Mouse (Mus musculus): Measurements from ENCODE around the gene Krt25.

The Krt25 gene
- long read RNA-seq, experiment 1 = 0 reads
- long read RNA-seq, experiment 2 = 0 reads

DNA sequence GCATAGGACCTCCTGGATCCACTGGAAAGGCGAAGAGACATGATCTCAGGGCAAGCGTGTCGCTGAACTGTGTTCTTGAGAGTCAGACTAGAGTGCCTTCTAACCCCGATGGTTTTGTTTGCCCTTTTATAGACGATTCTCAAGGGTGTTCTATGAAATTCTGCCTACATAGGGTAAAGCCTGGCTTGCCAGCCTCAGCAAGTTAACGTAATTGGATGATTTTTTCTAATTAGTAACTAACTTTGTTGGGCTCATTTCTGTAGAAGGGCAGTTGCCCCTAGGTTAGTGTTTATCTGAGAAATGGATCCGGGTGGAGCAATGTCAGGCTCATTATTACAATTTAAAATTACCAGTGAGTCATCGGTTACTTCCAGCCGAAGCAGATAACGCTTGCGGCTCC, at the start of gene Krt25:
Krt25 (minus strand) TSS at position 101 of the 400 bp plus-strand sequence.
- intact Hi-C loops (cut with DNase I) = no loop called here

DNA sequence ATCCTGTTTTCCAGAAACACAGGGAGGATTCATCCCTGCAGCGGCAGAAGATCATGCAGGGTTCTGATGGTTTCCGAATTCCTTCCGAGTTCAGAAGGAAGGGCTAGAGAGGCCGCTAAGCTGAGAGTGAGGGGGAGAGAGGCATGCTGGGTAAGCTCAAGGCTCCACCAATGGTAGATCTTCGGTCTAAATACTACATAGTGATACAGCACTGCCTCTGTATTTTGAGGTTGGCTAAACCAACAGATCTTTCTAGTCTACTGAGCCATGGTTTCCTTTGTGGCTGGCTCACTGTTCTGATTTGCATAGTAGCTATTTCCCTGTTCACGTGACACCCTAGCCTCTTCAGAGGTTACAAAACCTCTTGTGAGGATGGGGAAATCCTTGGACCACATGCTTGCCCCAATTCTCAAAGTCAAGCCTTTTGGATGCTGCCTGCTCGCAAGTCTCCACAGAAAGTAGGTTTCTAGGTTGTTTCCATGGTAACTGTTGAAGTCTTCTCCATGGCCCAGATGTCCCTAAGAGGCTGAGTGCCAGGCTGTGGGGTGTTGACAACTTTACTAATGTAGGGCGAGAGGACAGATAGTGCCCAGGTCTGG, 47.2 kb upstream of the Krt25 start:
- intact Hi-C loops (cut with DNase I) = loop anchor here (5.0 kb wide), 1 partner anchor 58 kb away; no protein-coding TSS in a partner anchor

DNA sequence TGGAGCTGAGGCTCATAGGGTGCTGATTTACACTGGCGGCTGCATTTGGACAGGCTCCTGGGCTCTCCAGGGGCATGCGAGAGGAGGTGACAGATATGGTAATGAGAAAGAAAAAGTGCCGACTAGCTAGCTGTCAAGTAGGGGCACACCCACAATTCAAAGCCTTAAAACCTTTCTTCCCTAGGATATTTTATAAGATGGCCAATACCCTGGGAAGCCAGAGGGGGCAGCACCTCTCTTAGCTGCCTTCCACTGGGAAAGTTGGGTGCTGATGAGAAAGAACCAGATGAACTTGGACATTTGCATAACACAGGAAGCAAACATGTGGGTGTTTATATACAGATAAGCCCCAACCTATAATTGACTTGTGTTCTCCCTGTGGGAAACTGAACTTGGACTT, 46.5 kb upstream of the Krt25 start:
- intact Hi-C loops (cut with DNase I) = loop anchor here (5.0 kb wide), 1 partner anchor 57 kb away; no protein-coding TSS in a partner anchor

DNA sequence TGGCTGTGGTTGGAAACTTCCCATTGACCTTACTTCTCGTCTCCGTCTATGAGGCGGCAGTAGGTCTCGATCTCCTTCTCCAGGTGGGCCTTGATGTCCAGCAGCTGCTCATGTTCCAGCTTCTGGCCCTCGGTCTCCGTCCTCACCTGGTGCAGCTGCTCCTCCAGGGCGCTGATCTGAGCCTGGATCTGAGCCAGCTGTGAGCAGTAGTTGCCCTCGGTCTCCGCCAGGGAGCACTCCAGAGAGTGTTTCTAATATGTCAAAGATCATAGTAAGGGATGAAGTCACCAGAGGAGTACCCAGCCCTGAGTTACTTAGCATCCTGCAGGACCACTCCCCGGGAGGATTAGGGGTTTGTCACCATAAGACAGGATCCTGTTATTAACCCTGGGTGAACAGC, 44.0 kb upstream of the Krt25 start:
- intact Hi-C loops (cut with DNase I) = loop anchor here (5.0 kb wide), 1 partner anchor 54 kb away; no protein-coding TSS in a partner anchor

DNA sequence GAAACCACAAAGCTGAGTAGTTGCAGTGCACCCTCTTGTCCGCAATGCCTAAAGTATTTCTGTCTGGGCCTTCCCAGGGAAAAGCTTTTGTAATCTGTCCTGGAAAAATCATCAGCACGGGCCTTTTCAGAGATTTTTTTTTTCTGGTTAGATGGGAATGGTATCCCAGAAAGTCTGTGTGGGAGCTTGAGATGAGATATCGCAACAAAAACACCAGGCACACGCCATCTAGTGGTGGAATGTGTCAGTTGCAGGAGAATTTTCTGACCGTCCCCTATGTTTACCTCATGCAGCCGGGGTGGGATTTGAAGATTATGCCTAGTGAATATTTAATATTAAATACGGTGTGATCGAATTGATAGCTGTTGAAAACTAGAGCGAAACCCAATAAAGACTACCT, 41.7 kb upstream of the Krt25 start:
- intact Hi-C loops (cut with DNase I) = no loop called here

DNA sequence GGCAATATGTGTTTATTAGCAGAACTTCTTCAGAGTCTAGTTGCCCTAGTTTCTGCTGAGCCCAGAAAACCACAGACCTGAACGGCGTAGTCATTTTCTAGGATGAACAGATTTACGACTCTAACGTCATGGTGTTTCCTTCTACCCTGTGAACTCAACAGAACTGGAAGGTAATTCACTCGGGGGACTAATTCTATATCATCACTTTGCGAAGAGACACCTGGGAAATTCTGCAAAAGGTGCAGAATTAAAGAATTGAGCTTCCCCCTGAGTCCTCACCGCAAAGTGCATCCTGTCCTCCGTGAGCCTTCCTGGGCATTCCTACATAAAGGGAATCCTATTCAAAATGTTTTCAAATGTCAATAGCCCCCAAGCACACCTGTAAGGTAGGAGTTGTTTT, 38.7 kb upstream of the Krt25 start:
- intact Hi-C loops (cut with DNase I) = no loop called here

DNA sequence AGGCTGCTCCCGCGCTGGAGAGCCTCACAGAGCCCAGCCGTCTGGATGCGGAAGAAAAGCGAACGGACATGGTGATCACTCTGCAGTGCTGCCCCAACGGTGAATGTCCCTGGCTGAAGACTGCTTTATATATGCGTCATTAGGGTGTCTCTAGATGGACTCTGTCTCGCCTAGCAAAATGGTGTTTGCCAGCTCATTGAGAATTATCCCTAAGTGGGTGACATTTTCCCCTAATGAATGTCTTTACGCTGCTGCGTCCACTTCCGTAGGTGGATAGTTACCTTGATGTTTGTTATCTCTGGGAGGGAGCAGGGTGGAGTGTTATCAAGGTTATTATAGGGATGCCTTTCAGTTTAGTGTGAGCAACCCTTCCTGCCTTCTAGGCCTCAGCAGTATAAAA, 28.3 kb upstream of the Krt25 start, which contains the start of gene Krt27:
Krt27 (minus strand) TSS at position 101 of the 400 bp plus-strand sequence.
- intact Hi-C loops (cut with DNase I) = no loop called here

DNA sequence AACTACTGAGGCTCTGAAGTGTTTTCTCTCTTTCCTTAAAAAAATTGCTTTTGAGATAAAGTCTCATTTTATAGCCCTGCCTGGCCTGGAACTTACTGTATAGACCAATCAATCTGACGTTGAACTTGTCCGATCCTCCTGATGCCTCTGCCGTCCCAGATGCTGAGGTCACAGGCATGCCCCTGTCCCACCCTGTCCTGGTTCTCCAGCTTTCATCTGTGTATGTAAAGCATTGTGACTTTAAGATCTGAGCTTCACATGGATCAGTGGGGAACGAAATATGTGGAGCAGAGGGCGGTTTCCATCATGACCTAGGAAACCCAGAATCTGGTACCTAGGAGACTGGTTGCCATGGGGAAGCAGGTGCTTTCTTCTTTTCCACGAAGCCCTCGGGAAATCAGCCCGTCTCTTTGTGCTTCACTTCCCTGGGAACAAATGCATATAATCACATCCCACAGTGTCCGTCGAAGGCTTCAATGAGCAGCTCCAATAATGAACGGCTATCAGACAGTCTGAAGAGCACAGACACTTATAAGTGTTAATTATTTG, 16.6 kb upstream of the Krt25 start:
- intact Hi-C loops (cut with DNase I) = no loop called here

DNA sequence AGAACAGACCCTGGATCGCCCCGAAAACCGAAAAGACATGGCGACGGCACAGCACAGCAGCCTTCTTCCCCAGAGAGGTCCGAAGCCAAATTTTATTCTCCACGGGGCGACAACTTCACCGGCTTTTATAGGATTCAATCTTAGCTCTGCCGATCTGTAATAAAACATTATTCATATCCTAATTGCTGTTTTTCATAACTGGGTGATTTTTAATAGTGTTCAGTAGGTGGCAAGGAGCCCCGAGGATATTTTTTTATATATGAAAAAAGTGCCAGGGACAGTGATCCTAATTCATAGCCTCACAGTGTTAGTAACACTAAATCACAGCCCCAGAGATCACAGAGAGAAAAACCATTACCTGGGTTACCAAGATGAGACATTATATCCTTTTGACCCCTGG, 15.1 kb upstream of the Krt25 start, which contains the start of gene Krt26:
Krt26 (minus strand) TSS at position 101 of the 400 bp plus-strand sequence.
- intact Hi-C loops (cut with DNase I) = no loop called here

DNA sequence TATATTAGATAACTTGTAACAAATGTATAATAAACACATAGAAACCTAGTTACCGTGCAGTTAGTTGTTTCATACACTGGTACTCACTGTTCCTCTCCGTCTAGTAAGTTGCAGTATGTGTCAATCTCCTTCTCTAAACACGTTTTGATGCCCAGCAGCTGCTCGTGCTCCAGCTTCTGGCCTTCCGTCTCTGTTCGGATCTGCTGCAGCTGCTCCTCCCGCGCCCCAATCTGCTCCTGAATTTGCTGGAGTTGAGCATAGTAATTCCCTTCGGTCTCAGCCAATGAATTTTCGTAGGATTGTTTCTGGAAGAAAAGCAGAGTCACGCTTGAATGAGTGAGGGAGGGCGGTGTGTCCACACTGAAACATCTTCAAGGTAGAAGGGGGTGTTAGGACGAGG, 10.7 kb upstream of the Krt25 start:
- intact Hi-C loops (cut with DNase I) = no loop called here

DNA sequence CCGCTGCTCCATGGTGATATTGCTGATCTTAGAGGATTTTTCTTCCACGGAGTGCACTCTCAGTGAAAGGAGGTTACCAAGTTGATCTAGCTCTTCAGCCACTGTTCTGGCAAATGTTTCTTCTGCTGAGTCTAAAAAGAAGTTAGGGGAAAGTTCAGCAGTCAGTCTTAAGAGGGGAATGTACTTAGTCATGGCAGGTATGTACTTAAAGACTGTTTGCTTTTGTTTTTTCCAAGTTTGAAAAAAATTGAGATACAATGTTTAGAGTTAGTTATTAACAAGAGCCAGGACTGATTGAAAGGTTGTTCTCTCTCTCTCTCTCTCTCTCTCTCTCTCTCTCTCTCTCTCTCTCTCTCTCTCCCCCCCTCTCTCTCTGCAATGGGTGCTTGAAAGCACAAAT, 6.9 kb upstream of the Krt25 start:
- intact Hi-C loops (cut with DNase I) = no loop called here

DNA sequence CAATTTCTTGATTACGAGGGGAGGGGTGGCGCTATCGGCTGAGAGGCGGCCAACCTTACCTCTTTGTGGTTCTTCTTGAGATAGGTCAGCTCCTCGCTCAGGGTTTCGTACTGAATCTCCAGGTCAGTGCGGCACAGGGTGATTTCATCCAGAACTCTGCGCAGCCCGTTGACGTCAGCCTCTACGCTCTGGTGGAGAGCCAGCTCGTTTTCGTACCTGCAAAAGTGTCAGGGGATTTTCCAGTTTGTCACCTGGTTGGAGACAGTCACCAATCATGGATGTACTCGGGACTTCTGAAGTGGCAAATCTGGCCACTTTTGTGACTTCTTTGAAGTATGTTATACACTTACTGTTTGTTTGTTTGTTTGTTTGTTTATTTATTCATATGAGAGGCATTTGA, 1.7 kb downstream of the Krt25 start:
- intact Hi-C loops (cut with DNase I) = no loop called here

DNA sequence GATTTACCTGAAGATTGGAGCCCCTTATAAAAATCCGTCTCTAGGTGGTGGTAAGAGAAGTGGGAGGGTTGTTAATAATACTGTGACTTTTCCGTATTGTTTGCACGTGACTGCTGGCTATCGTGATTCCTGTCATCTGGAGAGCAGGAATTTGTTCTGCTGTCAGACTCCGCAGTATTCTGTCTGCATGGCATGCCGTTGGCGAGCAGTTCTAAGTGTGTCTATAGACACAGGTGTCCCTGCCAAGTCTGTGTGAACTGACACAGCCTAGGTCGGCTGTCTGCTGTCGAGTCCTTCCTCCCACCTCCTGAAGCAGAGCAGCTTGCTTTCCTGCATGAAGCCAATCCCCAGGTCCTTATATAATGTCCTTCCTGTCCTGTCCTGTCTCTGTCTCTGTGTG, 3.6 kb downstream of the Krt25 start:
- intact Hi-C loops (cut with DNase I) = no loop called here

DNA sequence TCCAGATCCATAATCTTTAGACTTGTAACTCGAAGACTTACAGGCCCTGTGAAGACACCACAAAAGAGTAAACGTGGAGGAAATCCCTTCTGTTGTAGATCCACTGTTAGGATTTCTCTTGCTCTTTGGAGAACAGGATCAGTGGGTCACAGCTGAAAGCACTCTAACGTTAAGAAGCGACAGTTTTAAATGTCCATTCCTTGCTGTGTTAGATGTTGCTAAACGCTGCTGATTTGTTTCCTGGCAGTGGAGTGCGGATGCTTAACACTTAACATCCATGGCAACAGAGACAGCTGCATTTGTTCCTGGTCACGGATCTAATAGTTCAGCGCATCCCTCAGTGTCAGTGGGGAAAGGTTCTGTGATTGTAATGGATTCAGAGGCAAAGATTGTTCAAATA, 6.2 kb downstream of the Krt25 start:
- intact Hi-C loops (cut with DNase I) = no loop called here

DNA sequence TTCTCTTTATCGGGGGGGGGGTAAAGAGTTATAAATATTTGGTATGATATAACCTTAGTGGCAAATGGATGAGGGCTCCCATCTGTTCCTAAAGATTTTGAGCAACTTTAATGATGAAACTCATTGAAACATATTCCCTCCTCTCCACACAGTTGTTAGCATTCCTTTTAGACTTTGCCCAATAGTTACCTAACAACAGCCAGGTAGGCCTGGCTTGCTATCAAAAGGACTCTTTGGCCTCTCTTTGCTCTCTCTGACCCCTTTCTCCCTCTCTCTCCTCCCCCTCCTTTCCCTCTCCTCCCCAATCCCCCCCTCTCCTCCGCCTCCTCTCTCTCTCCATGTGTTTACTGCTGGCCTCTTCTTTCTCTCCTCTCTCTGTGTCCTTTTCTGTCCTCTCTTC, 8.2 kb downstream of the Krt25 start:
- intact Hi-C loops (cut with DNase I) = loop anchor here (5.0 kb wide), 1 partner anchor 53 kb away; no protein-coding TSS in a partner anchor

DNA sequence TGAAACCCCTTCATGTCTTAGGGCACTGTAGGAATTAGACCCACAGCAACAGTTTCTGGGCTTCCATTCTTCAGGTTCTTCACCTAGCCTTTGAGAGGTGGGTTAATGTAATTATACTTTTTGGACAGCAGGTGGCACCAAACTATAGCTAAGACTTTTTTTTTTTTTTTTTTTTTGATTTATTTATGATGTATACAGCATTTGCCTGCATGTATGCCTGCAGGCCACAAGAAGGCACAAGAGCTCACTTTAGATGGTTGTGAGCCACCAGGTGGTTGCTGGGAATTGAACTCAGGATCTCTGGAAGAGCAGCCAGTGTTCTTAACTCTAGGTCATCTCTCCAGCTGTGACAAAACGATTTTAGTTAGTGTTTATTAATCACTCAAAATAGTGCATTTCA, 11.9 kb downstream of the Krt25 start:
- intact Hi-C loops (cut with DNase I) = loop anchor here (5.0 kb wide), 1 partner anchor 56 kb away; no protein-coding TSS in a partner anchor

DNA sequence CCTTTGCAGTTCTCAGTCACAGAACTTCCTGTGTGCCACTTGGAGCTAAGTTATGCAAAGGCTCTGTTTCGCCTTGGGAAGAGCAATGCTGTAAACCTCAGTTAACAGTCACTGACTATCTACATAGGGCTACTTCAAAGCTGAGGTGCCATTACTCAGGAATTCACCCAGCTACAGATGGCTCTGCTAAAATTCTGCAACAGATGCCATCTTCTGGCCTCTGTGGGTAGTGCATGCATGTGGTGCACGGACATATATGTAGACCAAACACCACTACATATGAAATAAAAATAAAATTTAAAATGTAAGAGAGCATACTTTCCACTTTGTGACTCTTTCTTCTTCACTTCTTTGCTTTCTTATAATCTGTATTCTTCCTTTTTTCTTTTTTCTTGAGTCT, 15.2 kb downstream of the Krt25 start:
- intact Hi-C loops (cut with DNase I) = loop anchor here (5.0 kb wide), 1 partner anchor 115 kb away; no protein-coding TSS in a partner anchor

DNA sequence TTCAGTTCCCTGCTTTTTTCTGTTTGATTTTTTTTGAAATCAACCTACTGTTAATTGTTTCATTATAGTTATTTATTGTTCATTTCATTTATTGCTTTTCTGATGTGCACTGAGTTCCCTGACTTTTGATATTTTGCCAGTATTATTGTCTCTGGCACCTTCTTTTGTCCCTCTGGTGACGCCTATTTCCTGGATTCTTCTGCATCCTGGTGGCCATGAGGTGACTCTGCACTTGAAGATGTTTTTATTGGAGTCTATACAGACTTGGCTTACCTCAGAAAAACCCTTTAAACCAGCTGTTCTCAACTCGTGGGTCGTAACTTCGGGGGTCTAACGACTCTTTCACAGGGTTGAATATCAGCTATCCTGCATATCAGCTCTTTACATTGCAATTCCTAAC, 27.7 kb downstream of the Krt25 start:
- intact Hi-C loops (cut with DNase I) = loop anchor here (2.0 kb wide), 1 partner anchor 46 kb away; no protein-coding TSS in a partner anchor

DNA sequence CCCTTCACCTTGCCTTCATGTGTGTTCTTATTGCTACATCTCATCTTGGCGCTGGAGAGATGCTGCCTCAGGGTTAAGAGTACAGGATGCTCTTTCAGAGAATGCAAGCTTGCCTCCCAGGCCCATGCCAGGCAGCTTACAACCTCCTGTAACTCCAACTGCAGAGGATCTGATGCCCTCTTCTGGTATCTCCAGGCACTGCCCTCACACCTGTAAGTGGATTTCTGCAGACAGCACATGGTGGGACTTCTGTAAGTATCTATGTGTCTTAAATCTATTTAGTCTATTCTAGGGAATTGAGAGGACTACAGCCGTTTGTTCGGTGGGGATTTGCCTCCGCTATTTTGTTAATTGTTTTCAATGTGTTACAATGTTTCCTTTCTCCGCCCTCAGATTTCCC, 29.9 kb downstream of the Krt25 start:
- intact Hi-C loops (cut with DNase I) = loop anchor here (5.0 kb wide), 1 partner anchor 101 kb away; no protein-coding TSS in a partner anchor

DNA sequence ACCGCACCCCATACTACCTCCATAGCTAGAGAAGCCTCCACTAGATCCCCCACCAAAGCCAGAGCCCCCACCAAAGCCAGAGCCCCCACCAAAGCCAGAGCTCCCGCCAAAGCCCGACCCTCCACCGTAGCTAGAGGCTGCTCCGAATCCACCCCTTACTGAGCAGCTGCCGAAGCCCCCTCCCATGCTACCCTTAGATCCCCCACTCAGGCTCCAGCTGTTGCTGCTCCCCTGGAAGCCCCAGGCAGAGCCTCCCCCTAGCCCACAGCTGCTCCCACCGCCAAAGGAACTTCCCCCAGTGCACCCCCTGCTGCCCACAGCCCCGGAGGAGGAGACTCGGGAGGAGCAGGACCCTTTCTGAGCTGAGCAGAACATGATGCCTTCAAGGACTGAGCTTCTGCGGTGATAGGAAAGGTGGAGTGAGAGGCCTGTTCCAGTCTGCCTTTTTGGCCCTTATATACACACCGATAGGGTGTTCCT, 37.9 kb downstream of the Krt25 start, which contains the start of gene Krt24:
Krt24 (minus strand) TSS at position 430 of the 480 bp plus-strand sequence.
- intact Hi-C loops (cut with DNase I) = no loop called here

DNA sequence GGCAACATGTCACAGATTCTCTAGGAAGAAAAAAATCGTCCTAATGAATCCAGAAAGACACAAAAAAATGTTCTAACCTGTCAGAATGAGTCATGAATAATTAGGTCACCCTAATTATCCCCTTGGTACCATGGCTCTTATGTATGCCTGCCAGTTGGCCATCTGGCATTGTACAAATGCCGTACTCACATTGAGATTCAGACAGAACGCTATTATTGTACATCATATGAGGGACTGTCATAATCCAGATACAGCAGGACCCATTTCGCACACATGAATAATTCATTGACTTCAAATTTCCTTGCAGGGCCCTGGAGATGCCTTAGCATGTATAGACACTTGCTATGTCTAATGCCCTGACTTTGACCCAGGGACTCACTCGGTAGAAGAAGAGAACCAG, 38.7 kb downstream of the Krt25 start:
- intact Hi-C loops (cut with DNase I) = no loop called here

DNA sequence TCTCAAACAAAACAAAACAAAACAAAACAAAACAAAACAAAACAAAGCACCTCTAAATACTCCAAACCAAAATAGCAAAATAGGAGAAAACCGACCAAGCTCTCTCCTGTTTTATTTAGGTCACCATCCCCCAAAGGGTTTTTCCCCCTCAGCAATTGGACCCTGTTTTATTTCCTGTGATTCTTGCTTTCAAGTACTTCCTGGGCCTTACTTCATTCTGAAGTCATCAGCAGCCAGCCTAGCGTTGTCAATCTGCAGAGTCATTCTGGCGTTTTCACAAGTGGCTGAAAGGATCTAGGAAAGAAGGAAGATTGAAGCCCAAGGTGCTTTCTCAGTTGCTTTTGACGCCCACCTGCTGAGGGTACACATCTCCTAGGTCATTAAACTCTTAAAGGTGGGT, 39.4 kb downstream of the Krt25 start:
- intact Hi-C loops (cut with DNase I) = no loop called here

DNA sequence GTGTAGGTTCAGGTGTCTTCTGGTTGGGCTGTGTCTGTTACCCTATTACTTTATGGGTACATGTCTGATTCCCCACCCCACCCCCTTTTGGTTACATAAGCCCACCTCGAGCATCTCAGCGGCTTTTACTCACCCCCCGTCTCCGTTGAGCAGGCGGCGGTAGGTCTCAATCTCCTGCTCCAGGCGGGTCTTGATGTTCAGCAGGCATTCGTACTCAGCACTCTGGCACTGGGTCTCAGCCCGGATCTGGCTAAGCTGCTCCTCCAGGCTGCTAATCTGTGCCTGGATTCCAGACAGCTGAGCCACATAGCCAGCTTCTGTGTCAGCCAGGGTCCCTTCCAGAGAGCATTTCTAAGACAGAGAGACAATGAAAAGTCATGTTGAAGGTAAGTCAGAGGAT, 41.6 kb downstream of the Krt25 start:
- intact Hi-C loops (cut with DNase I) = no loop called here
